Mouse (Mus musculus) kidney, embryonic 16.5 days (tissue): ENCODE measurements around the gene Lancl1. TPM values are rescaled to one million over a fixed set of nuclear protein-coding genes. Genes with fewer than 3 reads are reported as not detected.

ENCODE experiments used
- ATAC-seq: fragments of 200-750 bp; cut with Nextera tagmentation; 2 replicates; pipeline ENCODE4 v1.8.0; 2017; ENCODE audit warnings: moderate TSS enrichment; ENCODE audit not compliant: low FRiP score, low TSS enrichment
- H3K27ac ChIP-seq: fragments of 300-500 bp; sonication (generic); 2 replicates; pipeline ENCODE4 v1.5.1; 2014; ENCODE audit warnings: low read length
- H3K27me3 ChIP-seq: fragments of 300-500 bp; sonication (generic); 2 replicates; pipeline ENCODE4 v1.6.1; 2014; ENCODE audit warnings: low read length, control low read depth, mixed read lengths; ENCODE audit not compliant: insufficient read depth
- H3K36me3 ChIP-seq: fragments of 300-500 bp; sonication (generic); 2 replicates; pipeline ENCODE4 v1.6.1; 2014; ENCODE audit warnings: low read length, control low read depth, mixed read lengths; ENCODE audit not compliant: insufficient read depth
- H3K4me1 ChIP-seq: fragments of 300-500 bp; sonication (generic); 2 replicates; pipeline ENCODE4 v1.6.1; 2014; ENCODE audit warnings: low read length, control low read depth, mixed read lengths; ENCODE audit not compliant: insufficient read depth
- H3K4me2 ChIP-seq: fragments of 300-500 bp; sonication (generic); replicated peaks from 2 replicates; pipeline ENCODE4 v1.6.1; 2014; ENCODE audit warnings: low read depth, low read length
- H3K4me3 ChIP-seq: fragments of 300-500 bp; sonication (generic); 2 replicates; pipeline ENCODE4 v1.5.1; 2014; ENCODE audit warnings: mild to moderate bottlenecking, low read length
- H3K9ac ChIP-seq: fragments of 300-500 bp; sonication (generic); replicated peaks from 2 replicates; pipeline ENCODE4 v1.6.1; 2014; ENCODE audit warnings: low read length
- H3K9me3 ChIP-seq: fragments of 300-500 bp; sonication (generic); 2 replicates; pipeline ENCODE4 v1.6.1; 2016; ENCODE audit warnings: low read length, control low read depth
- WGBS: fragments of 180-500 bp; shearing (Covaris S2); extraction: QIAGEN DNeasy Blood & Tissue Kit; methylation state at CpG from one replicate; pipeline ENCODE4 v1.1.7; 2014; 5-methylcytosine and 5-hydroxymethylcytosine counted together
- polyA plus RNA-seq: library from polyadenylated mRNA; unstranded; fragments of >200 nt; fragmentation: Nextera tagmentation; extraction: Ambion mirVana; gene quantifications from 2 replicates; pipeline ENCODE4 v1.2.1, GENCODE M21; 2015

Gene Lancl1
- polyA plus RNA-seq, 1 experiment from 2014 or later = 90.8 TPM

DNA sequence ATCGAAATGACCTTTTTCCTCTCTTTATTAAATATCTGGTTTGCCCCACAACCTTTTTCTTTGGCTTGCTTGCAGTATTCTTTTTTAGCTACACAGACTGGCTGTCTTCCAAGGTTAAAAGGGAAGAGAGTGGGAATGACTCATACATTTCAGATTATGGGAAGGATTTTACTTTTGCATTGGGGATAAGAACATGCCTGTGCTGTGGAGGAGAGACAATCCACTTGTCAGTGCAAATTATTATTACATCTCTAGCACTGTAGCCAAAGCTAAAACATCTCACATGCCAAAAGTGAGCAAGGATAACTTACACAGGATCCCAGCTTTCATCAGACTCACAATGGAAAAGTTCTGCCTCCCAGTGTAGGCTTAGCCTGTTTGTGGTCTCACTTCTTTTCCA lies 10.9 kb upstream of the Lancl1 start:
- Histone ChIP-seq H3K27me3 (no peaks in the 10 kb centered on the region; the same call in 1 of the 2 replicates), H3K4me2 (no peak overlapping the region), H3K36me3 (no peaks in the 10 kb centered on the region), H3K4me1 (no peaks in the 10 kb centered on the region), H3K9me3 (no peaks in the 10 kb centered on the region), H3K9ac (no peak overlapping the region), H3K4me3 (no peak overlapping the region), H3K27ac (no peak overlapping the region)
- 69% methylated on average over 1 of the region's 1 CpGs for WGBS
- no peak for ATAC-seq

DNA sequence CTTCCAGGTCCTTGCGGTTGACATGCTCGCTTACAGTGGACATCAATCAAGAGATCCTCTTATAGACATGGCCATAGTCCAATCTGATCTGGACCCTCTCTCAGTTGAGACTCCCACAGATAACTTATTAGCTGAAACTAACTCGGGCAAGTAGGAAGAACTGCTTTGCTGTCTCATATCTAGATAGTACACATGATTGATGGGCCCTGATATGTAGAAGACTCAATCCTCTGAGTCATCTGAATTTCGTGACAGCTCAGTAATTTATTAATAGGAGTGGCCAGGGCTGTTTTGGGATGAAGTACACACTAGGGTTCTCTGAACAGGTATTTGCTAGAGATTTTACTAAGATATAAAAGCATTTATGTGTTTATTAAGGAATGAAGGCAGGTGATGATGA lies 10.0 kb upstream of the Lancl1 start:
- H3K9me3 ChIP-seq = no peaks in the 10 kb centered on the region
- H3K27ac ChIP-seq = no peak overlapping the region
- WGBS = 72% methylated on average over 4 of the region's 4 CpGs
- no peak overlapping the region for H3K9ac ChIP-seq
- H3K36me3 ChIP-seq = no peaks in the 10 kb centered on the region
- no peak overlapping the region for H3K4me3 ChIP-seq
- no peak overlapping the region for H3K4me2 ChIP-seq
- no peaks in the 10 kb centered on the region; the same call in 1 of the 2 replicates for H3K27me3 ChIP-seq
- no peaks in the 10 kb centered on the region for H3K4me1 ChIP-seq
- ATAC-seq = no peak

DNA sequence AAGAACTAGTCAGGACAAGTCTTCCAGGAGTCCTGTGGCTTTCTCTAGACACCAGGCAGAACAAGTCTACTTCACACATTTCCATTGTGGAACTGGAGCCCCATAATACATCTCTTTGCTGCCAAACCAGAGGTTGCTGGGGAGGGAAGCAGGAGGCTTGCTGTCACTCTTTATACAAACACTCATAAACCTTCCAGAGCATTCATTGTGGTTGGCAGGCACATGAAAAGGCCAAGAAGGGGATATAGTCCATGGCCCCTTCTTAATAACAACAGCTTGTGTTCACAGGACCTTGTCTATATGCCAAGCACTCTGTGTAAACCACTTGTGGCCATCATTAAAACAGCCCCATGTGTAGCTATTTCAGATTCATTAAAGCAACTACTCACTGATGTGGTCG lies 6.4 kb upstream of the Lancl1 start:
- no peaks in the 10 kb centered on the region for H3K9me3 ChIP-seq
- no peaks in the 10 kb centered on the region for H3K36me3 ChIP-seq
- 54% methylated on average over 1 of the region's 1 CpGs for WGBS
- H3K27me3 ChIP-seq = no peaks in the 10 kb centered on the region; the same call in 1 of the 2 replicates
- no peak overlapping the region for H3K27ac ChIP-seq
- H3K4me2 ChIP-seq = no peak overlapping the region
- no peak overlapping the region for H3K4me3 ChIP-seq
- no peak for ATAC-seq
- H3K4me1 ChIP-seq = no peaks in the 10 kb centered on the region
- no peak overlapping the region for H3K9ac ChIP-seq

DNA sequence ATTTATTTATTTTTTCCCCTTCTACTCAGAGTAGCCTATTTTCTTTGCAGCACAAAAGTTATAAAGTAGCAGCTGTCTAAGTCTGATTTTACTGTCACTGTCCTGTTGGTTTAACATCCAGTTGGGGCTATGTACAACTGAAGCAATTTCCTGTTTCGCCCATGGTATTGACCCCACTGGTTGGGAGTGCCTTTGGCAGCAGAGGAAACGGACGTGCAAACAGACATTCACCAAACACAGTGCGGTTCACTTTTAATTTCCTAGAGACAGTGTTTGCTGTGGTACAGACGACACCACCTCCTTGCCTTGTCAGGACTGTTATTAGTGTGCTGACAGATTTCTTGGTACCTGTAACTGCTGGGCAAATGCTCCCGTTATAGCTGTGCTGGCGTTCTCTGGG lies 3.9 kb upstream of the Lancl1 start:
- WGBS = 58% methylated on average over 7 of the region's 7 CpGs
- no peaks in the 10 kb centered on the region for H3K9me3 ChIP-seq
- no peak overlapping the region for H3K9ac ChIP-seq
- H3K27ac ChIP-seq = no peak overlapping the region
- ATAC-seq = no peak
- no peaks in the 10 kb centered on the region for H3K36me3 ChIP-seq
- peaks cover 7% of the 10 kb centered on the region for H3K4me1 ChIP-seq
- H3K27me3 ChIP-seq = no peaks in the 10 kb centered on the region; the same call in 1 of the 2 replicates
- no peak overlapping the region for H3K4me2 ChIP-seq
- H3K4me3 ChIP-seq = no peak overlapping the region

DNA sequence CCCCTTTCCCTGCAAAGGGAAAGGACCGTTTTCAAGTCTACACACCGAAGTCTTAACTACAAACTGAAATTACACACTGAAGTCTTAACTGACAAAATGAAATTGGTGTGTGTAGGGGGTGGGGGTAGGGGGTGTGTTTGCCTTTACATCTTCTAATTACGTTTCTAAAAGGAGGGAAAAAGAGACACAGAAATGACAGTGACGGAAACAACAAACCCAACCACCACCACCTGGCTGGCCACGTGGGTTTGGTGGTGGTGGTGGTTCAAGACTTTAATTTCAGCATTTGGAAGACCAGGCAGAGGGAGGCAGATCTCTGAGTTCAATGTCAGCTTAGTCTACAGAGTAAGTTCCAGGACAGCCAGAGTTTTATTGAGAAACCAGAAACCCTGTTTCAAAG lies 411 bp upstream of the Lancl1 start:
- H3K4me1 ChIP-seq = peaks cover 7% of the 10 kb centered on the region
- H3K9me3 ChIP-seq = no peaks in the 10 kb centered on the region
- H3K9ac ChIP-seq = peak overlapping the region; percentile 86
- peak overlapping the region; percentile 78 for H3K4me2 ChIP-seq
- peak overlapping the region; percentile 95 for H3K4me3 ChIP-seq
- H3K27me3 ChIP-seq = no peaks in the 10 kb centered on the region
- peak; percentile 35; the same call in 1 of the 2 replicates for ATAC-seq
- no peak overlapping the region for H3K27ac ChIP-seq
- H3K36me3 ChIP-seq = 0 out of 2 replicates have a peak, but pooled peaks cover 7% of the 10 kb centered on the region
- WGBS = 0% methylated on average over 5 of the region's 5 CpGs

DNA sequence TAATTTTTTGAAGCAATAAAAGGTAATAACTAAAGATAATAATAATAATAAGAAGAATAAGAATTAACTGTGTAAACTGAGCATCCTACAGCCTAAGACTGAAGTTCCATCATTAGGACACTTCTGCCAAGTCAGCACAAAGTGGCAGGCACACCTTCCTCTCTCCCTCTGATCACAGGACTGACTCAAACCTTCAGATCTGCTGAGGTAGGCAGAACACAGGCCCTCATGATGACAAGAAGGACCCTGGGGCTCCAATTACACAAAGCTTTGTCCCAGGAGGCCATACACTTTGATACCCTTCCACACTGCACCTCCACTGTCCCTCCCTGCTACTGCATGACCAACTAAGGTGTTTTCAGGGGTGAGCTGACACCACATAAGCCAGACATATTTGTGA lies 1.5 kb downstream of the Lancl1 start:
- no peaks in the 10 kb centered on the region for H3K9me3 ChIP-seq
- H3K36me3 ChIP-seq = peaks cover 22% of the 10 kb centered on the region; the same call in 1 of the 2 replicates
- no peak overlapping the region for H3K4me3 ChIP-seq
- no peaks in the 10 kb centered on the region for H3K27me3 ChIP-seq
- H3K4me1 ChIP-seq = peaks cover 7% of the 10 kb centered on the region
- H3K27ac ChIP-seq = no peak overlapping the region
- ATAC-seq = no peak
- H3K4me2 ChIP-seq = no peak overlapping the region
- H3K9ac ChIP-seq = no peak overlapping the region

DNA sequence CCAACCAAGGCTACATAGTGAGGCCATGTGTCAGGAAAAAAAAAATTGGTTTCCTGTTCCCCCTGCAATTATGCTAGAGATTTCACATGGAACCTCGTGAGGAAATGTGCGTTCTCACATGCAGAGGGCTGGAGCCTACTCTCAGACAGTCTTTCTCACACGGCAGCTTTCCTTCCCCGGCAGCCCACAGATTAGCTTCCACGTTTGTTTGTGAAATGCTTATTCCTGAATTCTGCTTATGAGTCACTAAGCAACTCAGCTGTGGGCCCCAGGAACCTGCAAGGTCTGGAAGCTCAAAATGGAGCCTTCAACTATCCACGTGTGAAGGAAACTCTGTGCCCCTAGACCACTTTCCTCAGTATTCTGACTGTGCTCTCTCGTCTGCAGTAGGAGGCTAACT lies 5.4 kb downstream of the Lancl1 start:
- H3K4me1 ChIP-seq = peaks cover 7% of the 10 kb centered on the region
- H3K4me3 ChIP-seq = no peak overlapping the region
- no peaks in the 10 kb centered on the region for H3K9me3 ChIP-seq
- no peak overlapping the region for H3K9ac ChIP-seq
- 87% methylated on average over 7 of the region's 7 CpGs for WGBS
- no peak overlapping the region for H3K4me2 ChIP-seq
- no peak overlapping the region for H3K27ac ChIP-seq
- H3K27me3 ChIP-seq = no peaks in the 10 kb centered on the region
- peaks cover 40% of the 10 kb centered on the region; the same call in 1 of the 2 replicates for H3K36me3 ChIP-seq
- no peak for ATAC-seq

DNA sequence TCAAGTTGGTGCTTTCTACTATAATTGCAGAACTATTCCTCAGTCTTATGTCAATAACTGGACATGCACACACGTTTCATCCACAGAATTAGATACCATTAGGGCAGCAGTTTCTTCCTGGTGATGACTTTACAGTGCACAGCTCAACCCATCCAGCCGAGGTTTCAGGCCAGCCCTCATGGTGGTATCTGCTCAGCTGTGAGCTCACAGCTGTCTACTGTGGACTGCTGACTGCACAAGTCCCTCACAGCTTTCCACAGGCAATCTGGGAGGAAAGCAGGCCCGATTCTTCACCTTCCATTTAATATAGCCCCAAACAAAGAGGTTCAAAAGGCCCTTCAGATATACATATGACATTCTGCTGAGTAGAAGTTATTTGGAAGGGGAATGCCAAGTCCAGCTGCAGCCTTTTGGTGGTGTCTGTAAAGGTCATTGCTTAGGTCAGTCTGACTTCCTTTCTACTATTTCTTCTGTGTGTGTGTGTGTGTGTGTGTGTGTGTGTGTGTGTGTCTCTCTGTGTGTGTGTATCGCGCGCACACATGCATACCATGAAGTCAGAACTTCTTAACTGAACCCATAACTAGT lies 11.7 kb downstream of the Lancl1 start:
- ATAC-seq = peak; percentile 46; the same call in 1 of the 2 replicates
- Histone ChIP-seq H3K36me3 (peaks cover 27% of the 10 kb centered on the region; the same call in 1 of the 2 replicates), H3K4me2 (no peak overlapping the region)

DNA sequence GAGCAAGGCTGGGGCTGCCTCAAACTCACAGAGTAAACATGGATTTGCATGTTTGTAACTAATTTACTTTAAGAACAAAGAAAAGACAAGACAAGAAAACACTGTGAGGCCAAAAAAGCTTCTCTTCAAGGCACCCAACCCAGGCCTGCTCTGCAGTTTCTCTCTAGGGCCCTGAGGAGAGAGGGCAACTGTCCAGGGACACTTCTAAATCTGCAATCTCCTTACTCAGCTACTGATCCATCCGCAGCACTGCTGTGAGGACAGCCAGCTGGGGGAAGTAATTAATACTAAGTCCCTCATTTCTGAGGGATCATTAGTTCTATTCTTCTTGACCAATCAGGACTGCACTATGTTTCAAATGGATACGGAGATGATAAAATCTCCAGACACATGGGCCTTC lies 12.5 kb downstream of the Lancl1 start:
- Histone ChIP-seq H3K4me1 (no peaks in the 10 kb centered on the region), H3K4me3 (no peak overlapping the region), H3K36me3 (peaks cover 27% of the 10 kb centered on the region; the same call in 1 of the 2 replicates), H3K9me3 (no peaks in the 10 kb centered on the region), H3K4me2 (no peak overlapping the region), H3K27me3 (no peaks in the 10 kb centered on the region), H3K27ac (no peak overlapping the region), H3K9ac (no peak overlapping the region)
- WGBS = 74% methylated on average over 2 of the region's 2 CpGs
- ATAC-seq = no peak; the same call in 1 of the 2 replicates

More for the DNA sequence above, 11.7 kb downstream of the Lancl1 start:
- Histone ChIP-seq H3K27ac (no peak overlapping the region), H3K9ac (no peak overlapping the region), H3K9me3 (no peaks in the 10 kb centered on the region), H3K4me1 (no peaks in the 10 kb centered on the region), H3K27me3 (no peaks in the 10 kb centered on the region), H3K4me3 (no peak overlapping the region)
- 74% methylated on average over 6 of the region's 6 CpGs for WGBS

DNA sequence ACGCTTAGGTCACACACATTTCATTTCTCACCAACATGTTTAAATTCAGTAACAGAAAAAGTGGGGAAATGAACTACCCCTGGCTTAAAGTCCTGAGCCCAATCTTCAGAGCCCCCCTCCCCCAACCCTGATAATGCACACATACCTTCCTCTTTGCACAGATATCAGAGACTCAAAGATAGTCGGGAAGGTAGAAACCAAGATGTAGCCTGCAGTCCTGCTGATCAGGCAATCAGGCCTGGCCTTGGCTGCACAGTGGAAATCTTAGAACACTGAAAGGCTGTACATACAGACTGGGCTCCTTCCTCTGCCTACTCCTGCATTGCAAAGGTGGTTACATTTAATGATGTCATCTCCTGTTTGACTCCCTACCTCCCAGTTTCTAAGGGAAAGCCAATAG lies 15.9 kb downstream of the Lancl1 start:
- no peak overlapping the region for H3K9ac ChIP-seq
- WGBS = 92% methylated on average over 2 of the region's 2 CpGs
- no peaks in the 10 kb centered on the region for H3K27me3 ChIP-seq
- no peak for ATAC-seq
- H3K27ac ChIP-seq = no peak overlapping the region
- H3K36me3 ChIP-seq = peaks cover 22% of the 10 kb centered on the region
- H3K4me2 ChIP-seq = no peak overlapping the region
- H3K4me3 ChIP-seq = no peak overlapping the region
- peaks cover under 1% of the 10 kb centered on the region; the same call in 1 of the 2 replicates for H3K4me1 ChIP-seq
- H3K9me3 ChIP-seq = no peaks in the 10 kb centered on the region
